ENCODE assay signal across 10 mouse cellular contexts in the genomic region with DNA sequence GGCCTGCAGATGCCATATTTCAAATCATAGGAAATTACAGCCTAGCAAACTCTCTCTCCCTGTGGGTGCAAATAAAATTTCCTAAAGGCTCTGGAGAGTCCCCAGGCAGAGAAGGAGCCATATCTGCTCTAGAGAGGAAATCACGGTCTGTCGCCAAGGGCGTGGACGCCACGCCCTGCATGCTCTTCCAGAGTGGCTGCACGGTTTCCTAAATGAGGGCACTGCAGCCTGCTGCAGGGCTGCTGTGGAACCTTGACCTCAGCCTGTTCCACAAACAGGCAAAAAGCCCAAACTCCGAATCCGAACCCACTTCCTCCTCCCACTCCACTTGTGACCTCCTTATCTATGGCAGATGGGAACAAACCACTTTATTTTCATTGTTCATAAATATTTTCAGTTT.
A peak's percentile ranks its signal among the peaks of the same experiment; 100 is the strongest.
DNase-seq lines count a peak whose midpoint lies in the region; ATAC-seq and TF ChIP-seq lines count a peak whose summit lies in the region.
"Had no signal": no experiment of that assay in that cellular context is flagged by ENCODE, and none has a peak within 500 bp of the region (broad histone marks: within the 10 kb centered on the region; RNA-seq: fewer than 3 reads in every experiment).

No protein-coding gene starts in this region.

- ATAC-seq in heart, embryonic 12.5 days (ENCODE audit: insufficient number of reproducible peaks, low FRiP score), result no peak
- no peak for ATAC-seq in kidney, embryonic 15.5 days (replicated peaks; ENCODE audit: low FRiP score)
- ATAC-seq: forebrain, embryonic 16.5 days had no signal

- no peak overlapping the region for H3K4me2 ChIP-seq in heart, embryonic 12.5 days
- peak overlapping the region; percentile 31 for H3K4me2 ChIP-seq in kidney, embryonic 15.5 days

- peak; percentile 38 to 60 for DNase-seq in heart, adult 2 months
- peak; percentile 5 to 6 for DNase-seq in spleen, postnatal 36 days (ENCODE audit: low spot score in 2 of 2)
- DNase-seq in spleen, postnatal 10 days (ENCODE audit: low spot score in 2 of 2), result no peak
- DNase-seq in cerebellum, adult 2 months, result no peak
- no peak for DNase-seq in layer of hippocampus, adult 11-12 months (ENCODE audit: low spot score)
- no peak for DNase-seq in thymus, postnatal 10 days (ENCODE audit: low spot score in 2 of 2)
- DNase-seq: cerebellum, postnatal 36 days had no signal

- no peak overlapping the region for H3K9ac ChIP-seq in heart, adult 2 months (ENCODE audit: low read depth, low read length)
- H3K9ac ChIP-seq in heart, embryonic 12.5 days, result no peak overlapping the region
- H3K9ac ChIP-seq in kidney, embryonic 15.5 days, result no peak overlapping the region

- no peaks in the 10 kb centered on the region for H3K27me3 ChIP-seq in heart, adult 2 months (ENCODE audit: control insufficient read depth, insufficient read depth, low read length)
- no peaks in the 10 kb centered on the region for H3K27me3 ChIP-seq in heart, embryonic 12.5 days (replicated peaks)
- no peaks in the 10 kb centered on the region for H3K27me3 ChIP-seq in kidney, embryonic 15.5 days
- H3K27me3 ChIP-seq in cerebellum, adult 2 months (ENCODE audit: control insufficient read depth, insufficient read depth, low read length), result no peaks in the 10 kb centered on the region; the same call in 1 of the 2 replicates

- no peak for TF ChIP-seq EP300 in heart, adult 2 months (IDR thresholded peaks at IDR 0.05; ENCODE audit: insufficient read depth, low read depth, low read length)

- TF ChIP-seq POLR2A in heart, adult 2 months (IDR thresholded peaks at IDR 0.05; ENCODE audit: insufficient read depth, low read depth, low read length), result no peak
- TF ChIP-seq POLR2A in cerebellum, adult 2 months (IDR thresholded peaks at IDR 0.05; ENCODE audit: borderline replicate concordance, insufficient read depth, low read length), result no peak

- H3K27ac ChIP-seq in heart, adult 2 months, result no peak overlapping the region
- no peak overlapping the region for H3K27ac ChIP-seq in heart, embryonic 12.5 days (ENCODE audit: poor library complexity, severe bottlenecking)
- H3K27ac ChIP-seq in kidney, embryonic 15.5 days, result 0 out of 2 replicates have a peak overlapping the region, but pooled peaks have one; percentile 3
- H3K27ac ChIP-seq in cerebellum, adult 2 months (ENCODE audit: insufficient read depth, low read length), result no peak overlapping the region

- H3K36me3 ChIP-seq in heart, adult 2 months (ENCODE audit: control insufficient read depth, insufficient read depth, low read length), result no peaks in the 10 kb centered on the region
- H3K36me3 ChIP-seq in heart, embryonic 12.5 days, result no peaks in the 10 kb centered on the region
- H3K36me3 ChIP-seq in kidney, embryonic 15.5 days, result no peaks in the 10 kb centered on the region

- H3K9me3 ChIP-seq in heart, embryonic 12.5 days (replicated peaks), result no peaks in the 10 kb centered on the region
- no peaks in the 10 kb centered on the region for H3K9me3 ChIP-seq in kidney, embryonic 15.5 days (replicated peaks)

- no peak overlapping the region for H3K4me3 ChIP-seq in heart, adult 2 months
- no peak overlapping the region for H3K4me3 ChIP-seq in heart, embryonic 12.5 days
- H3K4me3 ChIP-seq in kidney, embryonic 15.5 days (replicated peaks), result no peak overlapping the region
- H3K4me3 ChIP-seq in cerebellum, adult 2 months (replicated peaks; ENCODE audit: insufficient read depth, low read depth, low read length), result no peak overlapping the region

- 22% methylated on average over 8 of the region's 8 CpGs for WGBS in heart, adult 2 months
- 39% methylated on average over 8 of the region's 8 CpGs for WGBS in heart, embryonic 12.5 days
- 28% methylated on average over 8 of the region's 8 CpGs for WGBS in kidney, embryonic 15.5 days
- 60% methylated on average over 8 of the region's 8 CpGs for WGBS in cerebellum, adult 2 months

- no peak for TF ChIP-seq CTCF in heart, adult 2 months (IDR thresholded peaks at IDR 0.05)
- no peak for TF ChIP-seq CTCF in cerebellum, adult 2 months (IDR thresholded peaks at IDR 0.05; ENCODE audit: borderline replicate concordance, insufficient read depth, low read depth, low read length)

- no peaks in the 10 kb centered on the region for H3K79me2 ChIP-seq in heart, adult 2 months (replicated peaks; ENCODE audit: control insufficient read depth, insufficient read depth, low read length)

- intact Hi-C loops in heart, adult 2 months (cut with DNase I), result no loop called here

- no peaks in the 10 kb centered on the region for H3K4me1 ChIP-seq in heart, adult 2 months (ENCODE audit: control insufficient read depth, insufficient read depth, low read length)
- H3K4me1 ChIP-seq in heart, embryonic 12.5 days (replicated peaks), result peaks cover 4% of the 10 kb centered on the region; the same call in 1 of the 2 replicates
- H3K4me1 ChIP-seq in kidney, embryonic 15.5 days, result 0 out of 2 replicates have a peak, but pooled peaks cover 4% of the 10 kb centered on the region
- no peaks in the 10 kb centered on the region for H3K4me1 ChIP-seq in cerebellum, adult 2 months (ENCODE audit: control insufficient read depth, insufficient read depth, low read length)

Comparison
In these comparisons a context has a peak if more than half of its experiments do, and no peak if none do; other contexts are left out.
1. DNase-seq: peak in heart, adult 2 months (2 of 2) and spleen, postnatal 36 days (2 of 2); none in spleen, postnatal 10 days (0 of 2), cerebellum, adult 2 months (0 of 2), layer of hippocampus, adult 11-12 months (single experiment) and thymus, postnatal 10 days (0 of 2).